Mouse (Mus musculus) kidney, embryonic 15.5 days (tissue): ENCODE results near the gene Rnf169. TPM values are rescaled to one million over a fixed set of nuclear protein-coding genes. Genes with fewer than 3 reads are reported as not detected.
"Not testable (repeated sequence)": the region's sequence is repeated elsewhere in the genome, so short reads cannot be mapped to it uniquely, and the experiment has no call there.

Experiments
- ATAC-seq: fragments of 200-750 bp; cut with Nextera tagmentation; replicated peaks from 2 replicates; pipeline ENCODE4 v1.8.0; 2017; ENCODE audit warnings: moderate TSS enrichment; ENCODE audit not compliant: low FRiP score
- H3K27ac ChIP-seq: fragments of 300-500 bp; sonication (generic); 2 replicates; pipeline ENCODE4 v1.5.1; 2015; ENCODE audit warnings: mild to moderate bottlenecking, inconsistent platforms
- H3K27me3 ChIP-seq: fragments of 300-500 bp; sonication (generic); 2 replicates; pipeline ENCODE4 v1.6.1; 2015; ENCODE audit warnings: inconsistent platforms
- H3K36me3 ChIP-seq: fragments of 300-500 bp; sonication (generic); 2 replicates; pipeline ENCODE4 v1.6.1; 2015; ENCODE audit warnings: inconsistent platforms
- H3K4me1 ChIP-seq: fragments of 300-500 bp; sonication (generic); 2 replicates; pipeline ENCODE4 v1.6.1; 2015; ENCODE audit warnings: inconsistent platforms
- H3K4me2 ChIP-seq: fragments of 300-500 bp; sonication (generic); 2 replicates; pipeline ENCODE4 v1.6.1; 2015; ENCODE audit warnings: moderate library complexity, mild to moderate bottlenecking, inconsistent platforms
- H3K4me3 ChIP-seq: fragments of 300-500 bp; sonication (generic); replicated peaks from 2 replicates; pipeline ENCODE4 v1.5.1; 2015; ENCODE audit warnings: mild to moderate bottlenecking, inconsistent platforms
- H3K9ac ChIP-seq: fragments of 300-500 bp; sonication (generic); 2 replicates; pipeline ENCODE4 v1.6.1; 2015; ENCODE audit warnings: mild to moderate bottlenecking, inconsistent platforms
- H3K9me3 ChIP-seq: fragments of 300-500 bp; sonication (generic); replicated peaks from 2 replicates; pipeline ENCODE4 v1.6.1; 2016; ENCODE audit warnings: inconsistent platforms
- WGBS: fragments of 180-500 bp; shearing (Covaris S2); methylation state at CpG from one replicate; pipeline ENCODE4 v1.1.7; 2015; ENCODE audit warnings: mixed read lengths; 5-methylcytosine and 5-hydroxymethylcytosine counted together
- polyA plus RNA-seq: library from polyadenylated mRNA; unstranded; fragments of >200 nt; fragmentation: Nextera tagmentation; extraction: Ambion mirVana; gene quantifications from 2 replicates; pipeline ENCODE4 v1.2.1, GENCODE M21; 2015

The Rnf169 gene
- polyA plus RNA-seq, 1 experiment from 2014 or later, result 5.9 TPM

DNA sequence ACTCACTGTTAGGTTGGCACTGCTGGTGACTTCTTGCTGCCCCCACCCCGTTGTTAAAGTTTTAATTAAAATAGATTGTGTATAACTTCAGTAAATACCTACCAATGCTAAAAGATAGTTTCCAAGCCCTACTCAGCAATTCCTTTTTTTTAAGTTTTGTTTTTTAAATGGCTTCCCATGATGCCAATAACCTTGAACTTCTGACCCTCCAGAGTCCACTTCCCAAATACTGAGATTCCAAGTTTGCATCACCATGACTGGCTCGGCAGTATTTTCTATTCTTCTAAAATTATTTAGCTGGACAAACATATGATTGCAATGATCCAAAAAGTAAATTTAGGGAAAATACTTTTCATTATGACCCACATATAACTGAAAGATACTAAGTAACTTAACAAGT, 2.2 kb downstream of the Rnf169 start:
- H3K9me3 ChIP-seq, result no peaks in the 10 kb centered on the region
- no peak overlapping the region for H3K27ac ChIP-seq
- no peak for ATAC-seq

DNA sequence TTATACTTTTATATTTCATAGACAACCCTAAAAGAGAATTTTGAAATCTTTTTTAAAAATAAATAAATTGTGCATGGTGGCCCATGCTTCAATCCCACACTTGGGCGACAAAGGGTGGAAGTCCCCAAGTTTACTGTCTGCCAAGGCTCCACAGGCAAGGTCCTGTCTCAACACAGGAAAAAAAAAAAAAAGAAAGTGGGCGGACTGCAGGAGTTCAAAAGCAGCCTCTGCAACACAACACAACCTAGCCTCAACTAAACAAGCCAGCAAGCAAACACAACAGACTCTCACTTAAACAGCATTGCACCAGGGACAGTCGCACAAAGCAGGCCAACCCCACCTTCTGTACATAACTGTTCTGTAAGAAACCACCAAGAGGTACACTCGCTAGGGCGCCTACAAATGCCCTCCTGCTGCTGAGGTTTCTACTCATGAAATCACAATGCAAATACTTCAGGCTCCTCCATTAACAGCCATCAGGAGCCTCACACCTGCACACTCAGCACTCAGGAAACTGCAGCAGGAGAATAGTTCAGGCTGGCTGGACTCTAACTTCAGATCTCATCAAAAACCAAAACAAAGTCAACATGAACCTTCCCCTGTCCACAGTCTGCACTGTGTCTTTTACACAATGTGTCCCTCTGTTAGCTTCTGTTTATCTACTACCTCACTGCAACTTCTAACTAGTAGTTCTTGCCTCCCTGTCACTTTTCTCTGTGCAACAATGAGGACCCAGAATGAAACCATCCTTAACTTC, 4.3 kb downstream of the Rnf169 start:
- WGBS, result 86% methylated on average over 5 of the region's 5 CpGs
- Histone ChIP-seq H3K4me3 (no peak overlapping the region), H3K4me2 (no peak overlapping the region), H3K27ac (no peak overlapping the region), H3K27me3 (no peaks in the 10 kb centered on the region), H3K9me3 (no peaks in the 10 kb centered on the region), H3K4me1 (peaks cover 54% of the 10 kb centered on the region), H3K36me3 (no peaks in the 10 kb centered on the region), H3K9ac (no peak overlapping the region)
- ATAC-seq, result no peak

More for the DNA sequence above, 2.2 kb downstream of the Rnf169 start:
- H3K9ac ChIP-seq, result no peak overlapping the region
- peaks cover 41% of the 10 kb centered on the region for H3K4me1 ChIP-seq
- no peak overlapping the region for H3K4me2 ChIP-seq
- 83% methylated on average over 2 of the region's 2 CpGs for WGBS
- no peaks in the 10 kb centered on the region for H3K36me3 ChIP-seq
- no peak overlapping the region for H3K4me3 ChIP-seq
- H3K27me3 ChIP-seq, result no peaks in the 10 kb centered on the region

DNA sequence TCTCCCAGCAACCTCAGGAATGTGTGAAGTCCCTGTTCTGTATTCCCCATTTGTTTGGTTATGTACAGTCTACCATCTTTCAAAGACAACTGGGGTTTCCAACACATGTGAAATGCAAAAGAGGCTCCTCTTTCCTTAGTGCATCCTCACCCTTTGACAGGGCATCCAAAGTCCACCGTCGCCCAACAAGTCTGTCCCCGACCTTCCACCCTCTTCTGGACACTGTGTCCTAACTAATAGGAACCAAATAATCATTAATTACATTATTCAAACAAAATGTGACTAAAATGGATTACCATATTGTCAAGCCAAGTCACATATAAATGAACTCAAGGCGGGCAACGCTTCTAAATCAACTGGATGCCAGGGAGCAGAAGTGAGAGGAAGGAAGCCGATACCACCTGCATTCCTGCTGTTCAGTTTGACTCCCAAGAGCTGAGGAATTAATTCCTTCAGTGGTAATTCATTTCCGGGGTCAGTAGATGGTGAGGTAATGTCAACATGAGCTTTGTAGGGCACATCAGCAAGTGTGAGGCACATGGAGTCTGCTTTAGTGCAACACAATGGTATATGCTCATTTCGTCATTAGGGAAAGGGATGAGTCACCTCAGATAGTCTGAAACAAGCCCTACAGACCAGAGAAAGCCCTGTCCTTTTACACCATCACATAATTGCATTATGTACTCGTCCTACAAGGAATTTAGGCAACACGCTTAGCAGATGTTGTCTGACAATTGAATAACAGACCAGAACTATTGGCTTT, 5.9 kb downstream of the Rnf169 start:
- no peaks in the 10 kb centered on the region for H3K36me3 ChIP-seq
- peaks cover 53% of the 10 kb centered on the region for H3K4me1 ChIP-seq
- H3K4me2 ChIP-seq, result no peak overlapping the region
- no peak overlapping the region for H3K9ac ChIP-seq
- H3K4me3 ChIP-seq, result no peak overlapping the region
- ATAC-seq, result no peak
- WGBS, result 62% methylated on average over 10 of the region's 10 CpGs
- H3K27ac ChIP-seq, result no peak overlapping the region
- no peaks in the 10 kb centered on the region for H3K9me3 ChIP-seq
- no peaks in the 10 kb centered on the region for H3K27me3 ChIP-seq

DNA sequence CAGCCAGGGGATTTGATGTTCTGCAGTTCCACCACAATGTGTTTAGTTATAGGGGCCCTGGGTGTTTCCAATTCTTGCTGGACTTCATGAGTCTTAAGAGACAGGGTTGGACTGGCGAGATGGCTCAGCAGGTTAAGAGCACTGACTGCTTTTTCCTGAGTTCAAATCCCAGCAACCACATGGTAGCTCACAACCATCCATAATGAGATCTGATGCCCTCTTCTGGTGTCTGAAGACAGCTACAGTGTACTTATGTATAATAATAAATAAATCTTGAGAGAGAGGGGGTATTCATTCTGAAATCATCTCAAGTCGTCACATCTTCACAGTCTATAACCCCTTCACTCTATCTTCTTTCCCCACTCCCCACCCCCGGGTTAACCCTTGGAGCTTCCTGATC, 7.3 kb downstream of the Rnf169 start:
- H3K9me3 ChIP-seq, H3K27ac ChIP-seq, ATAC-seq, H3K4me2 ChIP-seq, H3K9ac ChIP-seq, H3K27me3 ChIP-seq, H3K36me3 ChIP-seq, H3K4me3 ChIP-seq: not testable (repeated sequence)
- 77% methylated on average over 3 of the region's 3 CpGs for WGBS
- peaks cover 55% of the 10 kb centered on the region for H3K4me1 ChIP-seq

DNA sequence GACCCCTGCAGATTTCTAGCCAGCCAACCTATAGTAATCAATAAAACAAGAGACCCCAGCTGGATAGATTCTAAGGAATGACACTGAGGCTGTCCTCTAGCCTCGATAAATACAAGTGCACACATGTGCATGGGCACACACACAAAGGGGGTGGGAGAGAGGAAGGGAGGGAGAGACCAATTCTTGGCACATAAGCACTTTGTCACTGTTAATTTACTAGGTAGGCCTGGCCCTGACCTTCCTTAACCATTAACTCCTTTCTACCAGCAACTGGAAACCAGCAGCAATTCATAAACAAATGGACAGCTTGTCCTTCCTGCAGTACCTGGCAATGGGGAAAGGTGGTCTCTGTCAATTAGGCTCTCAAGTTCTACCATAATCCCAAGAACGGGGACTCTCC, 8.3 kb downstream of the Rnf169 start:
- Histone ChIP-seq H3K27ac (no peak overlapping the region), H3K36me3 (no peaks in the 10 kb centered on the region), H3K4me2 (no peak overlapping the region), H3K27me3 (no peaks in the 10 kb centered on the region), H3K9ac (no peak overlapping the region), H3K4me1 (peaks cover 52% of the 10 kb centered on the region), H3K9me3 (no peaks in the 10 kb centered on the region), H3K4me3 (no peak overlapping the region)
- 49% methylated on average over 2 of the region's 2 CpGs for WGBS
- ATAC-seq, result peak; percentile 52; the same call in 1 of the 2 replicates

DNA sequence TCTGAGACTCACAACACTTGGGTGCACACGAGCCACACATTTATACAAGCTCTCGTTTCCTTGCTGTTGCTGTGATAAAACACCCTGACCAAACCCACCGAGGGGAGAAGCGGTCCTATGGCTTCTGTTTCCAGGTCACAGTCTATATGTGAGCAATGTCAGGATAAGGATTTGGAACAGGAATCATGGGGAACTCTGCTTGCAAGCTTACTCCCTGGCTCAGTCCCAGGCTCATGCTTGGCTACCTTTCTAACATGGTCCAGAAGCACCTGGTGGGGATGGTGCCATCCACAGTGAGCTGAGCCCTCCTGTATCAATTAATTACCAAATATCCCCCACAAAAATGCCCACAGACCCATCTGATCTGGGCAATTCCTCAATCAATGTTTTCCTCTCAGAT, 11.1 kb downstream of the Rnf169 start:
- H3K9me3 ChIP-seq, result no peaks in the 10 kb centered on the region
- peaks cover 64% of the 10 kb centered on the region for H3K4me1 ChIP-seq
- no peak overlapping the region for H3K4me3 ChIP-seq
- no peaks in the 10 kb centered on the region for H3K36me3 ChIP-seq
- no peak overlapping the region for H3K4me2 ChIP-seq
- whole genome bisulfite sequencing, result 64% methylated on average over 4 of the region's 4 CpGs
- H3K27me3 ChIP-seq, result no peaks in the 10 kb centered on the region
- H3K9ac ChIP-seq, result no peak overlapping the region
- H3K27ac ChIP-seq, result 0 out of 2 replicates have a peak overlapping the region, but pooled peaks have one; percentile 5
- no peak for ATAC-seq

DNA sequence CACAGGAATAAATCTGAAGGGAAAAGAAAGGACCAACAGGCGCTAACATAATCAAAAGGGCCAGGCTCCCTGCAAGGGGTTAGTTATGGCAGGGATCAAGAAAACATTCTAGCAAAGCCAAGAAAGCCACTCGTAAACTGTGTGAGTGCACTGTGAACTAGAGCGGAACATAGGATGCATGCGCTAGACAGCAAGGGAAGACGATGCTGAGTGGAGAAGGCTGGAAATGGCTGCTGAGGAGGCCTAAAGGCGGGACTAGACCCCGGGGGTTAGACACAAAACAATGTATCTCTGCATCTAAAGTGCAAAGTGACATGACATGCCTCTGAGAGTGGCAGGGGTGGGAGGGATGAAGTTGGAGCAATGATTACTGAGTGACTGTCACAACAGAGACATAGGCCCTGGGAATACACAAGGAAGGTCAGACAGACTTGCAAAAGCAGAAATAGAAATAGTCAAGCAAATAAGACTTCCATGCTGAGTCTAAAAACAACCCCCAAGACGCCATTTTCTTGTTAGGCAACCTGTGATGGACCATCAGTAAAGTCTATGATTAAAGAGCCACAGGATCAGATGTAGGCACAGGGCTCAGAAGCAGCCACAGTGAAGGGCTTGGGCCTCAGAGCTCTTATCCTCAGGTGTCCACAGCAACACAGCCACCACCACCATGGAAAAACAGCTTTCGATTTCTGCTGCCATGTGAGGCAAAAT, 14.1 kb downstream of the Rnf169 start:
- Histone ChIP-seq H3K9ac (no peak overlapping the region), H3K9me3 (no peaks in the 10 kb centered on the region), H3K4me3 (no peak overlapping the region), H3K4me2 (no peak overlapping the region), H3K27me3 (no peaks in the 10 kb centered on the region), H3K4me1 (peaks cover 55% of the 10 kb centered on the region), H3K36me3 (no peaks in the 10 kb centered on the region), H3K27ac (peak overlapping the region; percentile 28)
- 44% methylated on average over 9 of the region's 9 CpGs for WGBS
- no peak for ATAC-seq

DNA sequence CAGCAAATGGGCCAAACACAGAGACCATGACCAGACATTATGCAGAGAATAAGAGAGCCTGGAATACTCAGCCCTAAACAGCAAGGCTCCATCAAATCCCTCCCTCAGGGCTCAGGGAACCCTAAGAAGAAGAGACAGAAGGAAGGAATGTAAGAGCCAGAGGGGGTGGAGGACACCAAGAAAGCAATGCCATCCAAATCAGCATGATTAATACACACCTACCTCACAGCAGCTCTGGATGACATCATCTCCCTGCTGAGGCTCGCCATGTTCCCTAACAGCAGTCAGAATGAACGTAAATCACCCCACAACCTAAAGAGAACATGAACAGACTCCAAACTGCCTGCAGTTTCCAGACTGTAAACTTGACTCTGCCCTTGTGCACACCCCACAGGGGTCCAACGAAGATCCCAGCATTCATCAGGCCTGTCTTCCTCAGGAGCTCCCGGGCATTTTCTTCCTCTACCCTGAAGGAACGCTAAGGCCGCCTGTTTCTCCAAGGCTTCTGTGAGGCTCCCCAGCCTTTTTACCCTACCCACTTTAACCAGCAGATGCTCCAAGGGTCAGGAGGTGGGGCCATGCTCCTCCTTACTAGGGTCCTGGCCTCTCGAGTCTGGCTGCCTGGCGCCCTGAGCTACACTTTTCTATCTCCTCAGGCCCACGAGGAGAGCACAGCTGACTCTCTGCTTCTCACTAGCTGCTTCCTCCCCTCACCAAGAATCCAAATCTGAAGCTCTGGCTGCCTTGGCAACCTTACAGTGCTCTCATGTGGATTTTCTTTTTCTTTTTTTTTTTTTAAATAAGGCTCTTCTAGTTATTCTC, 15.0 kb downstream of the Rnf169 start:
- Histone ChIP-seq H3K27ac (peak overlapping the region; percentile 71), H3K4me3 (no peak overlapping the region), H3K27me3 (no peaks in the 10 kb centered on the region), H3K36me3 (no peaks in the 10 kb centered on the region), H3K4me2 (peak overlapping the region; percentile 9), H3K9ac (no peak overlapping the region), H3K9me3 (no peaks in the 10 kb centered on the region), H3K4me1 (peaks cover 54% of the 10 kb centered on the region)
- 17% methylated on average over 9 of the region's 9 CpGs for WGBS
- peak; percentile 34; the same call in 1 of the 2 replicates for ATAC-seq

DNA sequence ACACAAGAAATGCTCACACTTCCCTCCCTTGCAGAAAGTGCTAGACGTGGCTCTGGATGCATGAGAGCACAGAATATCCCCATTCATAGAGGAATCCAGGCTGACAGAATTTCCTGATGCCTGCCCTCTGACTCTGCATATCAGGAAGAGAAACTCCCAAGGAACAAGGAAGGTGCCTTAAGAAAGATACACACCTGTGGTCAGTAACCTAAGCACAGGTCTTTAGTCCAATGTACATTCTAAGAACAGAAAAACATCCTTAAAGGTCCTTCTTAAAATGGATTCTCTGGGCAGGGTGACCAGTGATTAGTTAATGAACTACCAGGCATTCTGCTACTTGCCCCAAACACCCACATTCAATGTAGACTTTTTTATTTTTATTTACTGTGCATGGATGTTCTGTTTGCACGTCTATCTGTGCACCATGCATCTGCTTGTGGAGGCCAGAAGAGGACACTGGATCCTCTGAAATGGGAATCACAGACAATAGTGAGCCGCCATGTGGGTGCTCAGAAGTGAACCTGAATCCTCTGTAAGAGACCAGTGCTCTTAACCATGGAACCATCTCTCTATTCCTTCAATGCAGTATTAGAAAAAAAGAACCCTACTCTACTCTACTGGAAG, 16.9 kb downstream of the Rnf169 start:
- WGBS, result 71% methylated on average over 3 of the region's 3 CpGs
- ATAC-seq, result 0 out of 2 replicates have a peak, but pooled peaks have one; percentile 9
- peak overlapping the region; percentile 81 for H3K27ac ChIP-seq
- no peak overlapping the region for H3K4me3 ChIP-seq
- H3K4me2 ChIP-seq, result no peak overlapping the region
- no peaks in the 10 kb centered on the region for H3K9me3 ChIP-seq
- H3K36me3 ChIP-seq, result no peaks in the 10 kb centered on the region
- H3K27me3 ChIP-seq, result no peaks in the 10 kb centered on the region
- H3K4me1 ChIP-seq, result peaks cover 42% of the 10 kb centered on the region
- H3K9ac ChIP-seq, result no peak overlapping the region

DNA sequence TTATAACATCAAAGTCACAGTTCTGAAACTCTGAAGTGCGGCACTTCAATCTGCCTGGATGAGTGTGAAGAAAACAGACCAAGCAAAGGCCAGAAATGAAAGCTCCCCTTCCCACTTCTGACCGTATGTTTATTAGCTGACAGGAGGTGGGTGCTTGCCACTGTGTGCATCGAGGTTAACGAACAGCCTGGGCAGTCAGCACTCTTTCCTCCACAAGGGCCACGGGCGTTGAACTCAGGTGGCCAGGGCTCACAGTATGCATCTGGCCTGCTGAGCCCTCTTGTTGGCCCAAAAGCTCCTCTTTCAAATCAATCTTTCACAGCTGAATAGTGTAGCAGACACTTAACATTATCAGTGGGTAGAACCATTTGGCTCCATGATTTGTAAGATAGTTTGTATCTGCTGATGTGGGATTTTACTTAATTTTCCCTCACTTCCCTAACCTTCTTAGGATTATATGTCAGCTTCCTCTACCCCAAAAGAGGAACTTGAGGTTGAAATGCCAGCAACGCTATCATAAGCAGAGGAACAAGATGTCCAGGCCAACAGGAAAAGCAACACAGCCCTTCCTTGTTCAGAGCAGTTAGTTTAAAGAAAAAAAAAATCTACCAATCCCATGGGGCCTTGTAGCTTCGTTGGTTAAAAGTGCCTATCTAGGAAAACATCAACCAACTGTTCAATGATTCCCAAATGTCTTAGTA, 17.6 kb downstream of the Rnf169 start:
- Histone ChIP-seq H3K27ac (peak overlapping the region; percentile 81), H3K9me3 (no peaks in the 10 kb centered on the region), H3K4me3 (no peak overlapping the region), H3K9ac (no peak overlapping the region), H3K27me3 (no peaks in the 10 kb centered on the region), H3K36me3 (no peaks in the 10 kb centered on the region), H3K4me1 (peaks cover 40% of the 10 kb centered on the region), H3K4me2 (no peak overlapping the region)
- 0 out of 2 replicates have a peak, but pooled peaks have one; percentile 15 for ATAC-seq
- WGBS, result 57% methylated on average over 8 of the region's 8 CpGs

DNA sequence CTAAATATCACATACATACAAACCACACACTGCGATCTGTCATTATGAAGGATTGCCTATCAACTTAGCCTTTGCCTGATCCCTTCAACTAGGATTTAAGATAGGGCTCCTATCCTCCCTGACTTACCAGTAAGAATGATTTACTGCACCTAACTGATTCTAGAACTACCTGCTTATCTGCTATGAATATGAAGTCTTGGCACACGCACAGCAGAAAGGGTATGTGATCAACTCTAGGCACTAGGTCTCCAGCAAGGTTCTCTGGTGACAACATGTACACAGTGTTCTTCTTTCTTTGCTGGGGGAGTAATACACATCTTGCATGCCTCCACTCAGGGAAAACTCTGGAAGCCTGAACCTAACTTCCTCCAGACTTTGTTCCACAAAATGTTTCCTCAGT, 18.7 kb downstream of the Rnf169 start:
- H3K27me3 ChIP-seq, result no peaks in the 10 kb centered on the region
- no peaks in the 10 kb centered on the region for H3K36me3 ChIP-seq
- H3K4me1 ChIP-seq, result peaks cover 36% of the 10 kb centered on the region
- no peaks in the 10 kb centered on the region for H3K9me3 ChIP-seq
- H3K4me3 ChIP-seq, result no peak overlapping the region
- H3K27ac ChIP-seq, result no peak overlapping the region
- H3K9ac ChIP-seq, result no peak overlapping the region
- whole genome bisulfite sequencing, result 78% methylated on average over 2 of the region's 2 CpGs
- no peak for ATAC-seq
- no peak overlapping the region for H3K4me2 ChIP-seq
